Mouse (Mus musculus): ENCODE measurements around the gene Slc12a6.

DNA sequence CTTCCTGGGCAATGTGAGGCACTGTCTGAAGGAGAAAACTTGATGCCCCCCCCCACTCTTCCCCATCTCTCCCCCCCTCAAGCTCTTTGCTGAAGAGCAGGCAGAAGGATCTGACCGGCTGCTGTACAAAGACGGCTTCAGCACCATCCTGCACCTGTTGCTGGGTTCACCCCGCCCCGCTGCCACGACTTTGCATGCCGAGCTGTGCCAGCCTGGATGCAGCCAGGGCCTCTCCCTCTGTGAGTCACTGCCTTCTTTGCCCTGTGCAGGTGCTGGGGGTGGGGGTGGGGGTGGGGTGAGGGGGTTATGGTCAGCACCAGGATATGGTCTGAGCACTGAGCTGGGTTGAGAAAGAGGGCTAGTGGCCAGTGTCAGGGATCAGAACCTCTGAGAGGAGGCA is 19.4 kb upstream of the Slc12a6 start:
- no peak for TF ChIP-seq CTCF (IDR thresholded peaks at IDR 0.05; ENCODE audit: low read depth)
- TF ChIP-seq EP300 (IDR thresholded peaks at IDR 0.05; ENCODE audit: low read depth), result no peak
